Mouse (Mus musculus) heart, adult 2 months (tissue): ENCODE measurements around the gene Nt5e.

Experiments
- CTCF ChIP-seq: fragments of 200-600 bp; IDR thresholded peaks from 2 replicates; pipeline ENCODE4 v1.8.1; 2022; ENCODE audit warnings: antibody characterized with exemption, mild to moderate bottlenecking, moderate library complexity
- EP300 ChIP-seq: fragments of 200-500 bp; IDR thresholded peaks from 2 replicates; pipeline ENCODE4 v1.6.1; 2011; ENCODE audit warnings: low read depth, low read length, control low read depth; ENCODE audit not compliant: insufficient read depth
- POLR2A ChIP-seq: fragments of 200-500 bp; IDR thresholded peaks from 2 replicates; pipeline ENCODE4 v1.6.1; 2011; ENCODE audit warnings: mild to moderate bottlenecking, low read depth, low read length, control low read depth; ENCODE audit not compliant: insufficient read depth

- TF ChIP-seq CTCF (no peak), POLR2A (no peak), EP300 (no peak)
Observed at GRCm38 (mm10) chr9:88332447-88332846, 5.5 kb downstream of the Nt5e start.
